Mouse (Mus musculus) MEL (cell line): ENCODE results near the gene Fmo9. TPM values are rescaled to one million over a fixed set of nuclear protein-coding genes. Genes with fewer than 3 reads are reported as not detected.

ENCODE experiments used
- DNase-seq: peaks from one replicate; pipeline ENCODE4 v3.0.0; 2011; ENCODE audit warnings: low read depth, low spot score
- H3K27ac ChIP-seq: 2 replicates; pipeline ENCODE4 v1.5.1; 2012; ENCODE audit warnings: low read depth, mild to moderate bottlenecking, control low read depth, low read length, moderate library complexity; ENCODE audit not compliant: control insufficient read depth
- H3K27me3 ChIP-seq, 2 experiments: fragments of 150-350 bp in 1 of 2; sonication (generic) in 1 of 2; 2 replicates each; pipeline ENCODE4 v1.6.1; 2012; ENCODE audit warnings: low read length in 2 of 2, mild to moderate bottlenecking in 2 of 2, improper control_type of control experiment in 1 of 2, moderate library complexity in 1 of 2; ENCODE audit not compliant: insufficient read depth in 2 of 2, control insufficient read depth in 1 of 2
- H3K36me3 ChIP-seq, 2 experiments: 2 replicates each; pipeline ENCODE4 v1.6.1; 2012 to 2014; ENCODE audit warnings: low read length in 2 of 2, improper control_type of control experiment in 1 of 2, inconsistent platforms in 1 of 2, mild to moderate bottlenecking in 1 of 2; ENCODE audit not compliant: insufficient read depth in 2 of 2, control insufficient read depth in 1 of 2
- H3K4me1 ChIP-seq, 2 experiments: fragments of 150-350 bp in 1 of 2; sonication (generic) in 1 of 2; 2 replicates each; pipeline ENCODE4 v1.6.1; 2012; ENCODE audit warnings: low read length in 2 of 2, improper control_type of control experiment in 1 of 2, mild to moderate bottlenecking in 1 of 2; ENCODE audit not compliant: insufficient read depth in 2 of 2, control insufficient read depth in 1 of 2
- H3K4me3 ChIP-seq, 2 experiments: fragments of 150-350 bp in 1 of 2; sonication (generic) in 1 of 2; 2 replicates each; pipeline ENCODE4 v1.5.1; 2012; ENCODE audit warnings: low read depth in 2 of 2, low read length in 2 of 2, mild to moderate bottlenecking in 2 of 2, moderate library complexity in 2 of 2, control low read depth in 1 of 2, improper control_type of control experiment in 1 of 2; ENCODE audit not compliant: control insufficient read depth in 1 of 2, insufficient read depth in 1 of 2
- H3K79me2 ChIP-seq: 2 replicates; pipeline ENCODE4 v1.6.1; 2012; ENCODE audit warnings: mild to moderate bottlenecking, low read length, moderate library complexity; ENCODE audit not compliant: control insufficient read depth, poor library complexity, insufficient read depth
- H3K9ac ChIP-seq: 2 replicates; pipeline ENCODE4 v1.6.1; 2012; ENCODE audit warnings: low read depth, mild to moderate bottlenecking, control low read depth, low read length, moderate library complexity; ENCODE audit not compliant: control insufficient read depth, poor library complexity, severe bottlenecking
- H3K9me3 ChIP-seq: fragments of 150-350 bp; sonication (generic); replicated peaks from 2 replicates; pipeline ENCODE4 v1.6.1; 2012; ENCODE audit warnings: mild to moderate bottlenecking, low read length, improper control_type of control experiment, moderate library complexity; ENCODE audit not compliant: insufficient read depth
- CHD1 ChIP-seq: IDR thresholded peaks from 2 replicates; pipeline ENCODE4 v1.6.1; 2012; ENCODE audit warnings: low read depth, mild to moderate bottlenecking, inconsistent platforms, low read length, improper control_type of control experiment
- CHD2 ChIP-seq: IDR thresholded peaks from 2 replicates; pipeline ENCODE4 v1.6.1; 2011; ENCODE audit warnings: low read length, improper control_type of control experiment
- CTCF ChIP-seq, 3 experiments: IDR thresholded peaks in 2 of 3; conservative IDR thresholded peaks in 1 of 3; 2 replicates each; pipeline ENCODE4 v1.5.1; 2011 to 2012; ENCODE audit warnings: low read length in 3 of 3, low read depth in 2 of 3, mild to moderate bottlenecking in 2 of 3, improper control_type of control experiment in 1 of 3, inconsistent platforms in 1 of 3, mixed read lengths in 1 of 3, moderate library complexity in 1 of 3; ENCODE audit not compliant: control insufficient read depth in 1 of 3, insufficient read depth in 1 of 3, poor library complexity in 1 of 3, severe bottlenecking in 1 of 3
- E2F4 ChIP-seq: IDR thresholded peaks from 2 replicates; pipeline ENCODE4 v1.6.1; 2011; ENCODE audit warnings: low read depth, low read length, improper control_type of control experiment, borderline replicate concordance
- EP300 ChIP-seq, 2 experiments: IDR thresholded peaks; 2 replicates each; pipeline ENCODE4 v1.6.1; 2011; ENCODE audit warnings: improper control_type of control experiment in 2 of 2, low read length in 2 of 2, low read depth in 1 of 2, mild to moderate bottlenecking in 1 of 2
- ETS1 ChIP-seq: IDR thresholded peaks from 2 replicates; pipeline ENCODE4 v1.6.1; 2012; ENCODE audit warnings: low read depth, mild to moderate bottlenecking, inconsistent platforms, low read length, improper control_type of control experiment, moderate library complexity
- GATA1 ChIP-seq: IDR thresholded peaks from 2 replicates; pipeline ENCODE4 v1.6.1; 2011; ENCODE audit warnings: low read depth, low read length, improper control_type of control experiment
- JUND ChIP-seq: IDR thresholded peaks from 2 replicates; pipeline ENCODE4 v1.6.1; 2011; ENCODE audit warnings: low read depth, mild to moderate bottlenecking, improper control_type of control experiment, low read length
- KAT2A ChIP-seq: conservative IDR thresholded peaks from 2 replicates; pipeline ENCODE4 v1.6.1; 2012; ENCODE audit warnings: low read depth, low read length, improper control_type of control experiment, inconsistent platforms
- MAFK ChIP-seq: IDR thresholded peaks from 2 replicates; pipeline ENCODE4 v1.6.1; 2011; ENCODE audit warnings: low read depth, mild to moderate bottlenecking, low read length, improper control_type of control experiment, borderline replicate concordance
- MAZ ChIP-seq: IDR thresholded peaks from 2 replicates; pipeline ENCODE4 v1.6.1; 2012; ENCODE audit warnings: low read depth, mild to moderate bottlenecking, inconsistent platforms, low read length, improper control_type of control experiment
- MEF2A ChIP-seq: IDR thresholded peaks from 2 replicates; pipeline ENCODE4 v1.6.1; 2014; ENCODE audit warnings: low read depth, mild to moderate bottlenecking, inconsistent platforms, low read length, improper control_type of control experiment; ENCODE audit not compliant: poor library complexity, insufficient replicate concordance, severe bottlenecking; ENCODE audit errors: extremely low read depth
- MXI1 ChIP-seq: IDR thresholded peaks from 2 replicates; pipeline ENCODE4 v1.6.1; 2011; ENCODE audit warnings: mild to moderate bottlenecking, low read depth, low read length, improper control_type of control experiment
- MYB ChIP-seq: IDR thresholded peaks from 2 replicates; pipeline ENCODE4 v1.6.1; 2011; ENCODE audit warnings: mild to moderate bottlenecking, low read depth, low read length, improper control_type of control experiment
- MYC ChIP-seq: IDR thresholded peaks from 2 replicates; pipeline ENCODE4 v1.6.1; 2011; ENCODE audit warnings: low read depth, mild to moderate bottlenecking, low read length, improper control_type of control experiment, moderate library complexity
- NELFE ChIP-seq: IDR thresholded peaks from 2 replicates; pipeline ENCODE4 v1.6.1; 2011; ENCODE audit warnings: low read depth, low read length, improper control_type of control experiment
- NRF1 ChIP-seq: IDR thresholded peaks from 2 replicates; pipeline ENCODE4 v1.6.1; 2014; ENCODE audit warnings: low read depth, mild to moderate bottlenecking, inconsistent platforms, low read length, improper control_type of control experiment, moderate library complexity; ENCODE audit not compliant: poor library complexity, insufficient read depth, severe bottlenecking
- POLR2AphosphoS2 ChIP-seq: IDR thresholded peaks from 2 replicates; pipeline ENCODE4 v1.6.1; 2011; ENCODE audit warnings: low read length, improper control_type of control experiment
- RCOR1 ChIP-seq: IDR thresholded peaks from 2 replicates; pipeline ENCODE4 v1.6.1; 2012; ENCODE audit warnings: low read depth, mild to moderate bottlenecking, inconsistent platforms, low read length, improper control_type of control experiment
- SIN3A ChIP-seq: IDR thresholded peaks from 2 replicates; pipeline ENCODE4 v1.6.1; 2012; ENCODE audit warnings: low read length, improper control_type of control experiment, inconsistent platforms
- TCF12 ChIP-seq: IDR thresholded peaks from 2 replicates; pipeline ENCODE4 v1.6.1; 2014; ENCODE audit warnings: low read depth, mild to moderate bottlenecking, inconsistent platforms, low read length, improper control_type of control experiment, moderate library complexity
- UBTF ChIP-seq: IDR thresholded peaks from 2 replicates; pipeline ENCODE4 v1.6.1; 2012; ENCODE audit warnings: low read depth, mild to moderate bottlenecking, inconsistent platforms, low read length, improper control_type of control experiment, moderate library complexity, borderline replicate concordance; ENCODE audit not compliant: insufficient read depth
- USF2 ChIP-seq, 2 experiments: IDR thresholded peaks; 2 replicates each; pipeline ENCODE4 v1.6.1; 2011 to 2012; ENCODE audit warnings: improper control_type of control experiment in 2 of 2, low read length in 2 of 2, borderline replicate concordance in 1 of 2, inconsistent platforms in 1 of 2, low read depth in 1 of 2, mild to moderate bottlenecking in 1 of 2; ENCODE audit not compliant: insufficient read depth in 1 of 2
- polyA plus RNA-seq, 2 experiments: library from polyadenylated mRNA; stranded (reverse) in 1 of 2; unstranded in 1 of 2; fragments of >175 nt in 1 of 2; fragments of >200 nt in 1 of 2; gene quantifications; 2 replicates each; pipeline versions ENCODE4 v1.2.1 to v1.2.4; 2012; ENCODE audit warnings: low replicate concordance in 2 of 2, low read depth in 1 of 2; ENCODE audit not compliant: insufficient read length in 2 of 2, insufficient read depth in 1 of 2, missing spikeins in 1 of 2
- total RNA-seq: library from RNA; depleted of rRNA; stranded (reverse); fragments of 300-350 nt; gene quantifications from 2 replicates; pipeline ENCODE4 v1.2.3, GENCODE M21; 2012

Fmo9 gene
- total and polyA plus RNA-seq, 3 experiments: not detected

DNA sequence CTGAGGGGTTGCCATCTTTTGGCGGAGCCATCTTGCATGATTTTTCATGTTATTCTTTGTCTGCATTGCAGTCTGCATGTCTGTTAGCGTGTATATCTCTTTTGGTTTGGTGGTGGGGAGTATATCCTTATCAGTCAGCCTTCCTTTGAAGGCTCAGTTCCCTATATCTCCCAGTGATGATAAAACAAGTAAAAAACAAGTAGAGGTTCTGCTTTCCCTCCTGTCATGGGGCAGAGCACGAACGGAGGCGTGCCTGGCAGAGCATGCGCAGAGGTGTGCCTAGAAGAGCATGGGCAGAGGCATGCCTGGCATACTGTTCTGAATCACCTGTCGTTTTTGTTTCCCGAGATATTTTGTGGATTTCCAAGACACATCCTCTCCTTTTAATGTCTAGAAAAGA lies 20.8 kb downstream of the Fmo9 start:
- Histone ChIP-seq H3K9me3 (no peaks in the 10 kb centered on the region), H3K79me2 (no peaks in the 10 kb centered on the region), H3K36me3 (peaks cover 0 to 5% of the 10 kb centered on the region in 2 experiments; a peak in 1 of 4 replicates), H3K27me3 (no peaks in the 10 kb centered on the region), H3K4me3 (no peak overlapping the region), H3K27ac (no peak overlapping the region), H3K9ac (no peak overlapping the region), H3K4me1 (peaks cover 0 to 2% of the 10 kb centered on the region in 2 experiments; a peak in 1 of 4 replicates)
- DNase-seq: peak; percentile 68
- peak; percentile 85 for TF ChIP-seq NRF1
- TF ChIP-seq MYC: no peak
- TF ChIP-seq EP300 (IDR thresholded peaks at IDR 0.05; ENCODE audit: low read depth in 1 of 2, low read length in 2 of 2): peak; percentile 66 to 69
- no peak for TF ChIP-seq MYB
- peak; percentile 72; the same call in 1 of the 2 replicates for TF ChIP-seq MXI1
- TF ChIP-seq GATA1: peak; percentile 81
- no peak for TF ChIP-seq MAFK
- no peak for TF ChIP-seq UBTF
- no peak for TF ChIP-seq MAZ
- peak; percentile 62 for TF ChIP-seq TCF12
- TF ChIP-seq KAT2A: no peak
- no peak for TF ChIP-seq SIN3A
- TF ChIP-seq ETS1: 0 out of 2 replicates have a peak, but pooled peaks have one; percentile 32
- no peak for TF ChIP-seq CTCF (IDR thresholded peaks at IDR 0.05 in 2 of 3, conservative IDR thresholded peaks at IDR 0.05 in 1 of 3; ENCODE audit: control insufficient read depth in 1 of 3, insufficient read depth in 1 of 3, low read depth in 2 of 3, low read length in 3 of 3, poor library complexity in 1 of 3, severe bottlenecking in 1 of 3)
- 0 out of 2 replicates have a peak, but pooled peaks have one; percentile 30 for TF ChIP-seq RCOR1
- TF ChIP-seq POLR2AphosphoS2: no peak

DNA sequence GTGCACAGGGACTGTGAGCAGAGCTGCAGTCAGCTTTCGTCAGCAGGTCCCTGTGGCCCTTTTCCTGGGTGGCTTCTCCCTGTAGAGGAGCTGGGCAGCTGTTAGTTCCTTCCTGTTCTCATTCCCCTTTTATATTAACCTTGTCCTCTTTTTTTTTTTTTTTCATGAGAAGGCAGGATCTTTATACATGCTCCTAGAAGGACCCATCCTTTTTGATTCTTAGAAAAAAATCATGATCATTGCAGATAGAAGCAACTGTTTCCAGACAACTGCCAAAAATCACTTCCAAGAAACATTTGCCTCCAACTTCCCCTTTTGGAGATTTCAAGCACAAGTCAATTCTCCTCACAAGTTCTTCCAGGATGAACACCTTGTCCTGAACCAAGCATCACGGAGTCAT lies 34.1 kb downstream of the Fmo9 start, which contains the start of gene Gm4847:
TSS of gene Gm4847 (minus strand) at position 101 of the 400 bp plus-strand sequence.
- Histone ChIP-seq H3K4me1 (no peaks in the 10 kb centered on the region), H3K9ac (no peak within 1 kb of the TSS), H3K9me3 (no peaks in the 10 kb centered on the region), H3K4me3 (no peak within 1 kb of the TSS), H3K27ac (no peak within 1 kb of the TSS), H3K36me3 (no peaks in the 10 kb centered on the region), H3K79me2 (no peaks in the 10 kb centered on the region), H3K27me3 (no peaks in the 10 kb centered on the region)
- TF ChIP-seq E2F4 (no peak), KAT2A (no peak), JUND (no peak), USF2 (IDR thresholded peaks at IDR 0.05; ENCODE audit: borderline replicate concordance in 1 of 2, insufficient read depth in 1 of 2, low read depth in 1 of 2, low read length in 2 of 2) (no peak), EP300 (IDR thresholded peaks at IDR 0.05; ENCODE audit: low read depth in 1 of 2, low read length in 2 of 2) (no peak), CTCF (IDR thresholded peaks at IDR 0.05 in 2 of 3, conservative IDR thresholded peaks at IDR 0.05 in 1 of 3; ENCODE audit: control insufficient read depth in 1 of 3, insufficient read depth in 1 of 3, low read depth in 2 of 3, low read length in 3 of 3, poor library complexity in 1 of 3, severe bottlenecking in 1 of 3) (no peak), TCF12 (no peak), CHD2 (no peak), NRF1 (no peak), NELFE (no peak), CHD1 (no peak), MEF2A (no peak)
- no peak for DNase-seq
